In genomic region chr4:62361997-62362396, GRCm38 (mm10) we compare ENCODE assay signal across 9 mouse cellular contexts. TPM values are rescaled to one million over a fixed set of nuclear protein-coding genes. Genes with fewer than 3 reads are reported as not detected.
DNase-seq lines count a peak whose midpoint lies in the region; ATAC-seq and TF ChIP-seq lines count a peak whose summit lies in the region.
"Had no signal": no experiment of that assay in that cellular context is flagged by ENCODE, and none has a peak within 500 bp of the region (broad histone marks: within the 10 kb centered on the region; RNA-seq: fewer than 3 reads in every experiment).

No protein-coding gene starts in this region.

- H3K4me1 ChIP-seq in heart, postnatal 0 days (ENCODE audit: control insufficient read depth, insufficient read depth), result peaks cover 16% of the 10 kb centered on the region
- H3K4me1 ChIP-seq in embryonic facial prominence, embryonic 12.5 days, result peaks cover 12% of the 10 kb centered on the region
- H3K4me1 ChIP-seq in intestine, embryonic 14.5 days (replicated peaks; ENCODE audit: control insufficient read depth, insufficient read depth, low read length), result peaks cover 23% of the 10 kb centered on the region
- peaks cover 17% of the 10 kb centered on the region for H3K4me1 ChIP-seq in midbrain, embryonic 14.5 days (ENCODE audit: control insufficient read depth, insufficient read depth, low read length)

- peak overlapping the region; percentile 81 for H3K9ac ChIP-seq in heart, postnatal 0 days (replicated peaks; ENCODE audit: low read depth, low read length)
- peak overlapping the region; percentile 33; the same call in 1 of the 2 replicates for H3K9ac ChIP-seq in embryonic facial prominence, embryonic 12.5 days
- peak overlapping the region; percentile 63 for H3K9ac ChIP-seq in intestine, embryonic 14.5 days (ENCODE audit: low read length)
- no peak overlapping the region for H3K9ac ChIP-seq in midbrain, embryonic 14.5 days (replicated peaks; ENCODE audit: low read length)

- no peaks in the 10 kb centered on the region for H3K9me3 ChIP-seq in heart, postnatal 0 days (replicated peaks; ENCODE audit: control insufficient read depth, low read length)
- H3K9me3 ChIP-seq in embryonic facial prominence, embryonic 12.5 days, result no peaks in the 10 kb centered on the region
- H3K9me3 ChIP-seq in intestine, embryonic 14.5 days (ENCODE audit: control insufficient read depth, low read length), result no peaks in the 10 kb centered on the region
- no peaks in the 10 kb centered on the region for H3K9me3 ChIP-seq in midbrain, embryonic 14.5 days (ENCODE audit: control insufficient read depth, low read length)

- no peak for TF ChIP-seq CTCF in heart, postnatal 0 days (IDR thresholded peaks at IDR 0.05; ENCODE audit: low read depth)

- no peak for ATAC-seq in heart, postnatal 0 days (ENCODE audit: insufficient read depth, low read depth)
- ATAC-seq in embryonic facial prominence, embryonic 12.5 days (ENCODE audit: insufficient number of reproducible peaks, insufficient read depth, low FRiP score, low TSS enrichment), result no peak
- no peak for ATAC-seq in intestine, embryonic 14.5 days (replicated peaks; ENCODE audit: low FRiP score, low TSS enrichment, low read depth)
- no peak for ATAC-seq in midbrain, embryonic 14.5 days (ENCODE audit: low FRiP score, low TSS enrichment)
- ATAC-seq in megakaryocyte progenitor cell, adult 5-6 weeks (replicated peaks; ENCODE audit: poor library complexity), result no peak

- peak overlapping the region; percentile 74 for H3K4me2 ChIP-seq in heart, postnatal 0 days (ENCODE audit: low read depth, low read length)
- H3K4me2 ChIP-seq in embryonic facial prominence, embryonic 12.5 days (replicated peaks), result peak overlapping the region; percentile 60
- peak overlapping the region; percentile 73 for H3K4me2 ChIP-seq in intestine, embryonic 14.5 days (ENCODE audit: low read length)
- peak overlapping the region; percentile 69 for H3K4me2 ChIP-seq in midbrain, embryonic 14.5 days (ENCODE audit: low read length)

- WGBS in heart, postnatal 0 days, result 78% methylated on average over 1 of the region's 1 CpGs
- 91% methylated on average over 1 of the region's 1 CpGs for WGBS in embryonic facial prominence, embryonic 12.5 days
- 82% methylated on average over 1 of the region's 1 CpGs for WGBS in intestine, embryonic 14.5 days
- WGBS in midbrain, embryonic 14.5 days, result 96% methylated on average over 1 of the region's 1 CpGs

- H3K27me3 ChIP-seq in heart, postnatal 0 days (ENCODE audit: control insufficient read depth, insufficient read depth, low read length), result no peaks in the 10 kb centered on the region
- no peaks in the 10 kb centered on the region for H3K27me3 ChIP-seq in embryonic facial prominence, embryonic 12.5 days
- H3K27me3 ChIP-seq in intestine, embryonic 14.5 days (replicated peaks; ENCODE audit: control insufficient read depth, insufficient read depth, low read length), result no peaks in the 10 kb centered on the region
- no peaks in the 10 kb centered on the region for H3K27me3 ChIP-seq in midbrain, embryonic 14.5 days (ENCODE audit: control insufficient read depth, insufficient read depth, low read length)

- H3K27ac ChIP-seq in heart, postnatal 0 days (ENCODE audit: low read depth), result peak overlapping the region; percentile 87; the same call in 1 of the 2 replicates
- H3K27ac ChIP-seq in embryonic facial prominence, embryonic 12.5 days, result no peak overlapping the region
- no peak overlapping the region; the same call in 1 of the 2 replicates for H3K27ac ChIP-seq in intestine, embryonic 14.5 days (ENCODE audit: low read depth)
- no peak overlapping the region for H3K27ac ChIP-seq in midbrain, embryonic 14.5 days (replicated peaks; ENCODE audit: low read depth, low read length)

- peak overlapping the region; percentile 91 for H3K4me3 ChIP-seq in heart, postnatal 0 days (ENCODE audit: low read depth, low read length)
- peak overlapping the region; percentile 70; the same call in 1 of the 2 replicates for H3K4me3 ChIP-seq in embryonic facial prominence, embryonic 12.5 days
- H3K4me3 ChIP-seq in intestine, embryonic 14.5 days (ENCODE audit: low read depth, low read length), result peak overlapping the region; percentile 77; the same call in 1 of the 2 replicates
- H3K4me3 ChIP-seq in midbrain, embryonic 14.5 days (replicated peaks; ENCODE audit: low read depth, low read length), result peak overlapping the region; percentile 78; the same call in 1 of the 2 replicates

- no peak for TF ChIP-seq EP300 in heart, postnatal 0 days (IDR thresholded peaks at IDR 0.05; ENCODE audit: low read depth)

- DNase-seq in heart, postnatal 0 days (ENCODE audit: low spot score), result no peak
- DNase-seq in heart, postnatal 4 days, result no peak
- no peak for DNase-seq in intestine, embryonic 14.5 days (ENCODE audit: low spot score)
- DNase-seq in midbrain, embryonic 14.5 days, result no peak
- no peak for DNase-seq in embryo, embryonic 10 days (ENCODE audit: low spot score)
- DNase-seq in thymus, postnatal 36 days, result no peak
- DNase-seq: gastrocnemius, postnatal 36 days had no signal

- H3K36me3 ChIP-seq in heart, postnatal 0 days (replicated peaks; ENCODE audit: control insufficient read depth, insufficient read depth, low read length), result peaks cover 7% of the 10 kb centered on the region
- H3K36me3 ChIP-seq in embryonic facial prominence, embryonic 12.5 days, result no peaks in the 10 kb centered on the region
- H3K36me3 ChIP-seq in intestine, embryonic 14.5 days (ENCODE audit: control insufficient read depth, insufficient read depth, low read length), result no peaks in the 10 kb centered on the region
- H3K36me3 ChIP-seq in midbrain, embryonic 14.5 days (ENCODE audit: control insufficient read depth, insufficient read depth, low read length), result no peaks in the 10 kb centered on the region

RNA-seq across cellular contexts. Expression of gene Slc31a1, which starts 1.5 kb away (rescaled TPM):
- total RNA-seq in heart, postnatal 0 days (2014; rRNA removed; ENCODE audit: low replicate concordance), result 15.9 and 17.8 TPM in 2 replicates
- 35.0 and 35.1 TPM in 2 replicates for polyA plus RNA-seq in heart, postnatal 0 days (2015; fragmentation: Nextera tagmentation; extraction: Ambion mirVana)
- total RNA-seq in heart, postnatal 4 days (2021), result 10 to 100 TPM; 31.5 to 34.7 TPM
- 44.1 and 44.8 TPM in 2 replicates for polyA plus RNA-seq in embryonic facial prominence, embryonic 12.5 days (2016; fragmentation: Nextera tagmentation; extraction: Ambion mirVana)
- 56.0 and 59.2 TPM in 2 replicates for polyA plus RNA-seq in intestine, embryonic 14.5 days (2014; fragmentation: Nextera tagmentation; extraction: Ambion mirVana)
- polyA plus RNA-seq in midbrain, embryonic 14.5 days (2014; fragmentation: Nextera tagmentation; extraction: Ambion mirVana), result 24.8 and 38.1 TPM in 2 replicates
- 19.3 and 22.3 TPM in 2 replicates for total RNA-seq in megakaryocyte progenitor cell, adult 5-6 weeks (2015)
- total RNA-seq in megakaryocyte progenitor cell, adult 5-6 weeks (2017), result 18.4 and 18.9 TPM in 2 replicates

RNA-seq across cellular contexts. Expression of gene Fkbp15, which starts 1.6 kb away (rescaled TPM):
- 18.7 and 34.3 TPM in 2 replicates for total RNA-seq in heart, postnatal 0 days (2014; rRNA removed; ENCODE audit: low replicate concordance)
- 11.1 and 11.8 TPM in 2 replicates for polyA plus RNA-seq in heart, postnatal 0 days (2015; fragmentation: Nextera tagmentation; extraction: Ambion mirVana)
- 10 to 100 TPM; 26.5 to 28.1 TPM for total RNA-seq in heart, postnatal 4 days (2021)
- polyA plus RNA-seq in embryonic facial prominence, embryonic 12.5 days (2016; fragmentation: Nextera tagmentation; extraction: Ambion mirVana), result 23.2 and 25.0 TPM in 2 replicates
- 26.3 and 27.8 TPM in 2 replicates for polyA plus RNA-seq in intestine, embryonic 14.5 days (2014; fragmentation: Nextera tagmentation; extraction: Ambion mirVana)
- 17.6 and 23.0 TPM in 2 replicates for polyA plus RNA-seq in midbrain, embryonic 14.5 days (2014; fragmentation: Nextera tagmentation; extraction: Ambion mirVana)
- 22.1 and 24.8 TPM in 2 replicates for total RNA-seq in megakaryocyte progenitor cell, adult 5-6 weeks (2015)
- 41.4 and 49.9 TPM in 2 replicates for total RNA-seq in megakaryocyte progenitor cell, adult 5-6 weeks (2017)

RNA-seq across cellular contexts. Expression of gene Cdc26, which starts 46.4 kb away (rescaled TPM):
- 30.5 and 34.3 TPM in 2 replicates for total RNA-seq in heart, postnatal 0 days (2014; rRNA removed; ENCODE audit: low replicate concordance)
- polyA plus RNA-seq in heart, postnatal 0 days (2015; fragmentation: Nextera tagmentation; extraction: Ambion mirVana), result 72.8 and 76.9 TPM in 2 replicates
- 10 to 100 TPM; 58.0 to 61.1 TPM for total RNA-seq in heart, postnatal 4 days (2021)
- 203 and 210 TPM in 2 replicates for polyA plus RNA-seq in embryonic facial prominence, embryonic 12.5 days (2016; fragmentation: Nextera tagmentation; extraction: Ambion mirVana)
- polyA plus RNA-seq in intestine, embryonic 14.5 days (2014; fragmentation: Nextera tagmentation; extraction: Ambion mirVana), result 166 and 174 TPM in 2 replicates
- polyA plus RNA-seq in midbrain, embryonic 14.5 days (2014; fragmentation: Nextera tagmentation; extraction: Ambion mirVana), result 97.5 and 98.5 TPM in 2 replicates
- total RNA-seq in megakaryocyte progenitor cell, adult 5-6 weeks (2015), result 166 and 206 TPM in 2 replicates
- total RNA-seq in megakaryocyte progenitor cell, adult 5-6 weeks (2017), result 134 and 150 TPM in 2 replicates

RNA-seq across cellular contexts. Expression of gene Prpf4, which starts 46.6 kb away (rescaled TPM):
- 11.5 and 16.7 TPM in 2 replicates for total RNA-seq in heart, postnatal 0 days (2014; rRNA removed; ENCODE audit: low replicate concordance)
- polyA plus RNA-seq in heart, postnatal 0 days (2015; fragmentation: Nextera tagmentation; extraction: Ambion mirVana), result 7.4 and 8.1 TPM in 2 replicates
- total RNA-seq in heart, postnatal 4 days (2021), result 10 to 100 TPM; 12.5 to 14.2 TPM
- polyA plus RNA-seq in embryonic facial prominence, embryonic 12.5 days (2016; fragmentation: Nextera tagmentation; extraction: Ambion mirVana), result 27.3 and 30.1 TPM in 2 replicates
- polyA plus RNA-seq in intestine, embryonic 14.5 days (2014; fragmentation: Nextera tagmentation; extraction: Ambion mirVana), result 25.7 and 26.7 TPM in 2 replicates
- 13.1 and 15.9 TPM in 2 replicates for polyA plus RNA-seq in midbrain, embryonic 14.5 days (2014; fragmentation: Nextera tagmentation; extraction: Ambion mirVana)
- 14.8 and 16.7 TPM in 2 replicates for total RNA-seq in megakaryocyte progenitor cell, adult 5-6 weeks (2015)
- 14.4 and 15.9 TPM in 2 replicates for total RNA-seq in megakaryocyte progenitor cell, adult 5-6 weeks (2017)
